Mouse (Mus musculus) layer of hippocampus, adult 9-11 months (tissue): ENCODE data around the gene Dpysl5.

ENCODE experiments used
- DNase-seq: peaks from one replicate; pipeline ENCODE4 v3.0.0; 2022

The Dpysl5 gene

GRCm38 (mm10) chr5:30825166-30825565 is 113.8 kb downstream of the Dpysl5 start:
- DNase-seq: no peak

- DNase-seq: no peak
Observed at GRCm38 (mm10) chr5:30825821-30826220, 114.5 kb downstream of the Dpysl5 start.

GRCm38 (mm10) chr5:30833416-30833815 is 122.1 kb downstream of the Dpysl5 start:
- no peak for DNase-seq

GRCm38 (mm10) chr5:30839731-30840130 is 128.4 kb downstream of the Dpysl5 start:
- DNase-seq: no peak

GRCm38 (mm10) chr5:30841896-30842295 is 130.5 kb downstream of the Dpysl5 start:
- no peak for DNase-seq
